In genomic region chr11:13237198-13237597, GRCm38 (mm10) we compare ENCODE assay signal across 21 mouse cellular contexts.
A peak's percentile ranks its signal among the peaks of the same experiment; 100 is the strongest.
DNase-seq lines count a peak whose midpoint lies in the region; ATAC-seq lines count a peak whose summit lies in the region.
"Had no signal": no experiment of that assay in that cellular context is flagged by ENCODE, and none has a peak within 500 bp of the region (broad histone marks: within the 10 kb centered on the region; RNA-seq: fewer than 3 reads in every experiment).

No protein-coding gene starts in this region.

- WGBS in forebrain, embryonic 15.5 days: 47% methylated on average over 3 of the region's 3 CpGs
- 87% methylated on average over 3 of the region's 3 CpGs for WGBS in forebrain, embryonic 10.5 days
- WGBS in forebrain, embryonic 16.5 days: 37% methylated on average over 3 of the region's 3 CpGs

- H3K4me3 ChIP-seq in forebrain, embryonic 15.5 days: no peak overlapping the region
- no peak overlapping the region for H3K4me3 ChIP-seq in forebrain, embryonic 10.5 days
- no peak overlapping the region for H3K4me3 ChIP-seq in forebrain, embryonic 16.5 days (replicated peaks; ENCODE audit: low read length)
- H3K4me3 ChIP-seq: embryonic facial prominence, embryonic 13.5 days; heart, adult 2 months; heart, embryonic 15.5 days; hindbrain, embryonic 13.5 days had no signal

- intact Hi-C loops in left cerebral cortex, postnatal 36 days (cut with DNase I): no loop called here

- DNase-seq in forebrain, embryonic 10.5 days (ENCODE audit: extremely low spot score, low spot score): no peak
- peak; percentile 1 for DNase-seq in left cerebral cortex, adult 11 months (ENCODE audit: low spot score)
- no peak for DNase-seq in left cerebral cortex, postnatal 36 days (ENCODE audit: low spot score in 2 of 2)
- DNase-seq in retina, embryonic 14.5 days (ENCODE audit: low spot score): no peak
- DNase-seq in thymus, postnatal 0 days (ENCODE audit: low spot score): no peak
- DNase-seq: adrenal gland, adult 8-10 months; adrenal gland, postnatal 36 days; cerebellum, adult 11-12 months; cerebellum, adult 9-10 months; cerebellum, postnatal 25 days; gastrocnemius, postnatal 10 days; heart, adult 2 months; heart, postnatal 14 days; kidney, adult 11 months had no signal

- H3K27ac ChIP-seq in forebrain, embryonic 15.5 days (replicated peaks): no peak overlapping the region
- no peak overlapping the region for H3K27ac ChIP-seq in forebrain, embryonic 10.5 days
- H3K27ac ChIP-seq in forebrain, embryonic 16.5 days (ENCODE audit: low read length): no peak overlapping the region
- H3K27ac ChIP-seq: embryonic facial prominence, embryonic 13.5 days; heart, adult 2 months; heart, embryonic 15.5 days; hindbrain, embryonic 13.5 days; hindbrain, postnatal 0 days had no signal

- ATAC-seq in forebrain, embryonic 15.5 days (replicated peaks): peak; percentile 60; the same call in 1 of the 2 replicates
- ATAC-seq in forebrain, embryonic 16.5 days: peak; percentile 83
- ATAC-seq: hindbrain, postnatal 0 days had no signal

- no peak overlapping the region for H3K9ac ChIP-seq in forebrain, embryonic 15.5 days (replicated peaks)
- no peak overlapping the region for H3K9ac ChIP-seq in forebrain, embryonic 16.5 days (replicated peaks; ENCODE audit: low read depth, low read length)
- H3K9ac ChIP-seq: embryonic facial prominence, embryonic 13.5 days; heart, embryonic 15.5 days; hindbrain, embryonic 13.5 days had no signal

- H3K27me3 ChIP-seq in forebrain, embryonic 15.5 days: no peaks in the 10 kb centered on the region
- no peaks in the 10 kb centered on the region for H3K27me3 ChIP-seq in forebrain, embryonic 10.5 days (ENCODE audit: poor library complexity, severe bottlenecking)
- no peaks in the 10 kb centered on the region for H3K27me3 ChIP-seq in forebrain, embryonic 16.5 days (replicated peaks; ENCODE audit: control insufficient read depth, insufficient read depth, low read length)
- H3K27me3 ChIP-seq: embryonic facial prominence, embryonic 13.5 days; heart, embryonic 15.5 days; hindbrain, embryonic 13.5 days had no signal

- H3K36me3 ChIP-seq in forebrain, embryonic 15.5 days: no peaks in the 10 kb centered on the region
- no peaks in the 10 kb centered on the region for H3K36me3 ChIP-seq in forebrain, embryonic 10.5 days (replicated peaks)
- no peaks in the 10 kb centered on the region for H3K36me3 ChIP-seq in forebrain, embryonic 16.5 days (ENCODE audit: control insufficient read depth, insufficient read depth)
- H3K36me3 ChIP-seq: embryonic facial prominence, embryonic 13.5 days; heart, embryonic 15.5 days; hindbrain, embryonic 13.5 days had no signal

- H3K4me2 ChIP-seq in forebrain, embryonic 15.5 days (replicated peaks): no peak overlapping the region
- no peak overlapping the region for H3K4me2 ChIP-seq in forebrain, embryonic 16.5 days (ENCODE audit: low read length)
- H3K4me2 ChIP-seq: embryonic facial prominence, embryonic 13.5 days; heart, embryonic 11.5 days; heart, embryonic 15.5 days; hindbrain, embryonic 13.5 days had no signal

- no peaks in the 10 kb centered on the region for H3K9me3 ChIP-seq in forebrain, embryonic 15.5 days
- no peaks in the 10 kb centered on the region for H3K9me3 ChIP-seq in forebrain, embryonic 10.5 days
- no peaks in the 10 kb centered on the region for H3K9me3 ChIP-seq in forebrain, embryonic 16.5 days (ENCODE audit: control insufficient read depth, low read length)
- H3K9me3 ChIP-seq: embryonic facial prominence, embryonic 13.5 days; heart, embryonic 15.5 days; hindbrain, embryonic 13.5 days had no signal

- H3K4me1 ChIP-seq in forebrain, embryonic 15.5 days: no peaks in the 10 kb centered on the region
- no peaks in the 10 kb centered on the region for H3K4me1 ChIP-seq in forebrain, embryonic 10.5 days
- no peaks in the 10 kb centered on the region for H3K4me1 ChIP-seq in forebrain, embryonic 16.5 days (replicated peaks; ENCODE audit: control insufficient read depth, insufficient read depth, low read length)
- H3K4me1 ChIP-seq: embryonic facial prominence, embryonic 13.5 days; heart, embryonic 15.5 days; hindbrain, embryonic 13.5 days had no signal
